Mouse (Mus musculus) c-Kit-positive CD71-negative TER-119-negative erythroid progenitor cells, embryonic 14.5 days (primary cell): ENCODE results near the gene Pdia2.

ENCODE experiments used
- DNase-seq: peaks from one replicate; pipeline ENCODE4 v3.0.0-alpha.2; 2013; ENCODE audit warnings: low read depth

Pdia2 gene

GRCm38 (mm10) chr17:26198892-26199291 lies at the start of gene Pdia2:
Gene Pdia2 (minus strand): TSS chr17:26199087.
- DNase-seq: no peak

GRCm38 (mm10) chr17:26244101-26244841 lies 45.4 kb upstream of the Pdia2 start, which contains the start of gene Fam234a:
Gene Fam234a (minus strand): TSS chr17:26244242.
- peak; percentile 91 for DNase-seq

GRCm38 (mm10) chr17:26243471-26244100 lies 44.7 kb upstream of the Pdia2 start:
- peak; percentile 63 for DNase-seq

GRCm38 (mm10) chr17:26240990-26241389 lies 42.1 kb upstream of the Pdia2 start:
- no peak for DNase-seq

GRCm38 (mm10) chr17:26240120-26240790 lies 41.4 kb upstream of the Pdia2 start:
- DNase-seq: no peak

- no peak for DNase-seq
Observed at GRCm38 (mm10) chr17:26239551-26239950, 40.7 kb upstream of the Pdia2 start.

- DNase-seq: no peak
Observed at GRCm38 (mm10) chr17:26237667-26238066, 38.8 kb upstream of the Pdia2 start.

- DNase-seq: no peak
Observed at GRCm38 (mm10) chr17:26235077-26235815, 36.4 kb upstream of the Pdia2 start.

- DNase-seq: no peak
Observed at GRCm38 (mm10) chr17:26234386-26234785, 35.5 kb upstream of the Pdia2 start.

GRCm38 (mm10) chr17:26232863-26233262 lies 34.0 kb upstream of the Pdia2 start:
- no peak for DNase-seq

GRCm38 (mm10) chr17:26231156-26231555 lies 32.3 kb upstream of the Pdia2 start:
- no peak for DNase-seq

GRCm38 (mm10) chr17:26229776-26230175 lies 30.9 kb upstream of the Pdia2 start:
- no peak for DNase-seq

GRCm38 (mm10) chr17:26225150-26225549 lies 26.3 kb upstream of the Pdia2 start:
- no peak for DNase-seq

- no peak for DNase-seq
Observed at GRCm38 (mm10) chr17:26221508-26221907, 22.6 kb upstream of the Pdia2 start.

GRCm38 (mm10) chr17:26212681-26213080 lies 13.8 kb upstream of the Pdia2 start:
- DNase-seq: no peak

- no peak for DNase-seq
Observed at GRCm38 (mm10) chr17:26212241-26212640, 13.4 kb upstream of the Pdia2 start.

- no peak for DNase-seq
Observed at GRCm38 (mm10) chr17:26207686-26208085, 8.8 kb upstream of the Pdia2 start, which contains the start of gene Arhgdig. Gene Arhgdig (minus strand): TSS chr17:26207786.

- no peak for DNase-seq
Observed at GRCm38 (mm10) chr17:26206392-26206791, 7.5 kb upstream of the Pdia2 start.

GRCm38 (mm10) chr17:26204766-26205165 lies 5.9 kb upstream of the Pdia2 start:
- no peak for DNase-seq

GRCm38 (mm10) chr17:26203321-26203811 lies 4.5 kb upstream of the Pdia2 start:
- no peak for DNase-seq

- no peak for DNase-seq
Observed at GRCm38 (mm10) chr17:26202737-26203136, 3.9 kb upstream of the Pdia2 start, which contains the start of gene Rgs11. Gene Rgs11 (plus strand): TSS chr17:26202951.

- no peak for DNase-seq
Observed at GRCm38 (mm10) chr17:26201998-26202397, 3.1 kb upstream of the Pdia2 start.
